Comparison of ENCODE assay signal across 8 mouse cellular contexts in genomic region chr11:117974327-117975125, GRCm38 (mm10). TPM values are rescaled to one million over a fixed set of nuclear protein-coding genes. Genes with fewer than 3 reads are reported as not detected.
DNase-seq lines count a peak whose midpoint lies in the region; ATAC-seq and TF ChIP-seq lines count a peak whose summit lies in the region.
"Had no signal": no experiment of that assay in that cellular context is flagged by ENCODE, and none has a peak within 500 bp of the region (broad histone marks: within the 10 kb centered on the region; RNA-seq: fewer than 3 reads in every experiment).

No protein-coding gene starts in this region.

- H3K4me3 ChIP-seq in embryonic facial prominence, embryonic 15.5 days (replicated peaks), result no peak overlapping the region
- H3K4me3 ChIP-seq in midbrain, embryonic 13.5 days (replicated peaks), result no peak overlapping the region
- no peak overlapping the region for H3K4me3 ChIP-seq in kidney, adult 2 months (ENCODE audit: insufficient read depth, low read depth, low read length)
- H3K4me3 ChIP-seq: erythroblast, embryonic 14.5 days had no signal

- ATAC-seq in embryonic facial prominence, embryonic 15.5 days (ENCODE audit: insufficient number of reproducible peaks, low FRiP score, low TSS enrichment, low read depth), result no peak
- no peak for ATAC-seq in midbrain, embryonic 13.5 days

- no peaks in the 10 kb centered on the region for H3K36me3 ChIP-seq in embryonic facial prominence, embryonic 15.5 days
- no peaks in the 10 kb centered on the region for H3K36me3 ChIP-seq in midbrain, embryonic 13.5 days
- H3K36me3 ChIP-seq in kidney, adult 2 months (ENCODE audit: control insufficient read depth, insufficient read depth, low read length), result no peaks in the 10 kb centered on the region

- H3K27me3 ChIP-seq in embryonic facial prominence, embryonic 15.5 days, result no peaks in the 10 kb centered on the region
- peaks cover 14% of the 10 kb centered on the region for H3K27me3 ChIP-seq in midbrain, embryonic 13.5 days
- no peaks in the 10 kb centered on the region for H3K27me3 ChIP-seq in kidney, adult 2 months (replicated peaks; ENCODE audit: control insufficient read depth, insufficient read depth, low read length)

- peak overlapping the region; percentile 80 for H3K27ac ChIP-seq in embryonic facial prominence, embryonic 15.5 days (replicated peaks)
- H3K27ac ChIP-seq in midbrain, embryonic 13.5 days, result peak overlapping the region; percentile 84
- no peak overlapping the region for H3K27ac ChIP-seq in kidney, adult 2 months (ENCODE audit: insufficient read depth, low read depth, low read length)

- no peak for TF ChIP-seq POLR2A in kidney, adult 2 months (IDR thresholded peaks at IDR 0.05; ENCODE audit: low read depth, low read length)

- peak; percentile 29 for DNase-seq in kidney, postnatal 10 days
- no peak for DNase-seq in kidney, adult 8-10 months
- DNase-seq in R1 (ENCODE audit: low read depth, low spot score), result peak; percentile 91
- DNase-seq in frontal cortex, postnatal 36 days (ENCODE audit: low spot score in 2 of 2), result no peak
- DNase-seq in kidney, adult 2 months, result no peak

- H3K9ac ChIP-seq in embryonic facial prominence, embryonic 15.5 days, result no peak overlapping the region
- H3K9ac ChIP-seq in midbrain, embryonic 13.5 days (replicated peaks), result no peak overlapping the region

- TF ChIP-seq CTCF in kidney, adult 2 months (conservative IDR thresholded peaks at IDR 0.05; ENCODE audit: insufficient read depth, insufficient read length, low read depth, low read length), result no peak

- H3K4me1 ChIP-seq in embryonic facial prominence, embryonic 15.5 days, result peaks cover 38% of the 10 kb centered on the region
- peaks cover 40% of the 10 kb centered on the region for H3K4me1 ChIP-seq in midbrain, embryonic 13.5 days (replicated peaks)
- peaks cover 7% of the 10 kb centered on the region; the same call in 1 of the 2 replicates for H3K4me1 ChIP-seq in kidney, adult 2 months (ENCODE audit: control insufficient read depth, insufficient read depth, low read length)

- H3K4me2 ChIP-seq in embryonic facial prominence, embryonic 15.5 days (replicated peaks), result no peak overlapping the region
- no peak overlapping the region for H3K4me2 ChIP-seq in midbrain, embryonic 13.5 days (replicated peaks)

- H3K9me3 ChIP-seq in embryonic facial prominence, embryonic 15.5 days (replicated peaks), result no peaks in the 10 kb centered on the region
- H3K9me3 ChIP-seq in midbrain, embryonic 13.5 days, result no peaks in the 10 kb centered on the region

- WGBS in embryonic facial prominence, embryonic 15.5 days, result 38% methylated on average over 14 of the region's 14 CpGs
- 15% methylated on average over 14 of the region's 14 CpGs for WGBS in midbrain, embryonic 13.5 days
- WGBS in kidney, adult 2 months, result 73% methylated on average over 14 of the region's 14 CpGs

RNA-seq across cellular contexts. Expression of gene Socs3, which starts 4.7 kb away (rescaled TPM):
- polyA plus RNA-seq in embryonic facial prominence, embryonic 15.5 days (2015; fragmentation: Nextera tagmentation; extraction: Ambion mirVana), result 20.8 and 21.2 TPM in 2 replicates
- 8.3 and 9.3 TPM in 2 replicates for polyA plus RNA-seq in midbrain, embryonic 13.5 days (2015; fragmentation: Nextera tagmentation; extraction: Ambion mirVana)
- polyA plus RNA-seq in kidney, adult 2 months (2012; rRNA removed), result 4.3 and 5.0 TPM in 2 replicates

RNA-seq across cellular contexts. Expression of gene Pgs1, which starts 11.6 kb away (rescaled TPM):
- 39.9 and 41.2 TPM in 2 replicates for polyA plus RNA-seq in embryonic facial prominence, embryonic 15.5 days (2015; fragmentation: Nextera tagmentation; extraction: Ambion mirVana)
- 46.0 and 50.8 TPM in 2 replicates for polyA plus RNA-seq in midbrain, embryonic 13.5 days (2015; fragmentation: Nextera tagmentation; extraction: Ambion mirVana)
- 29.7 and 30.4 TPM in 2 replicates for polyA plus RNA-seq in kidney, adult 2 months (2012; rRNA removed)

Comparison
In these comparisons a context has a peak if more than half of its experiments do, and no peak if none do; other contexts are left out.
1. DNase-seq: peak in kidney, postnatal 10 days (single experiment) and R1 (single experiment); none in kidney, adult 8-10 months (0 of 2), frontal cortex, postnatal 36 days (0 of 2) and kidney, adult 2 months (single experiment).